Mouse (Mus musculus) stomach, embryonic 15.5 days (tissue): ENCODE data around the gene Wbp11. TPM values are rescaled to one million over a fixed set of nuclear protein-coding genes. Genes with fewer than 3 reads are reported as not detected.

Experiments used
- ATAC-seq: fragments of 200-750 bp; cut with Nextera tagmentation; 2 replicates; pipeline ENCODE4 v1.8.0; 2017; ENCODE audit warnings: low read depth, moderate number of reproducible peaks, moderate TSS enrichment; ENCODE audit not compliant: insufficient read depth, low FRiP score
- H3K27ac ChIP-seq: fragments of 300-500 bp; sonication (generic); 2 replicates; pipeline ENCODE4 v1.5.1; 2015; ENCODE audit warnings: mild to moderate bottlenecking, inconsistent platforms
- H3K27me3 ChIP-seq: fragments of 300-500 bp; sonication (generic); replicated peaks from 2 replicates; pipeline ENCODE4 v1.6.1; 2015; ENCODE audit warnings: inconsistent platforms
- H3K36me3 ChIP-seq: fragments of 300-500 bp; sonication (generic); 2 replicates; pipeline ENCODE4 v1.6.1; 2015; ENCODE audit warnings: inconsistent platforms
- H3K4me1 ChIP-seq: fragments of 300-500 bp; sonication (generic); 2 replicates; pipeline ENCODE4 v1.6.1; 2015; ENCODE audit warnings: inconsistent platforms
- H3K4me2 ChIP-seq: fragments of 300-500 bp; sonication (generic); 2 replicates; pipeline ENCODE4 v1.6.1; 2015; ENCODE audit warnings: mild to moderate bottlenecking, inconsistent platforms
- H3K4me3 ChIP-seq: fragments of 300-500 bp; sonication (generic); replicated peaks from 2 replicates; pipeline ENCODE4 v1.5.1; 2015; ENCODE audit warnings: inconsistent platforms
- H3K9ac ChIP-seq: fragments of 300-500 bp; sonication (generic); 2 replicates; pipeline ENCODE4 v1.6.1; 2015; ENCODE audit warnings: inconsistent platforms
- H3K9me3 ChIP-seq: fragments of 300-500 bp; sonication (generic); 2 replicates; pipeline ENCODE4 v1.6.1; 2016; ENCODE audit warnings: inconsistent platforms
- WGBS: fragments of 180-500 bp; shearing (Covaris S2); methylation state at CpG from one replicate; pipeline ENCODE4 v1.1.7; 2015; 5-methylcytosine and 5-hydroxymethylcytosine counted together
- polyA plus RNA-seq: library from polyadenylated mRNA; unstranded; fragments of >200 nt; fragmentation: Nextera tagmentation; extraction: Ambion mirVana; gene quantifications from 2 replicates; pipeline ENCODE4 v1.2.1, GENCODE M21; 2015

The Wbp11 gene
- polyA plus RNA-seq, 1 experiment from 2014 or later = 83.7 TPM

DNA sequence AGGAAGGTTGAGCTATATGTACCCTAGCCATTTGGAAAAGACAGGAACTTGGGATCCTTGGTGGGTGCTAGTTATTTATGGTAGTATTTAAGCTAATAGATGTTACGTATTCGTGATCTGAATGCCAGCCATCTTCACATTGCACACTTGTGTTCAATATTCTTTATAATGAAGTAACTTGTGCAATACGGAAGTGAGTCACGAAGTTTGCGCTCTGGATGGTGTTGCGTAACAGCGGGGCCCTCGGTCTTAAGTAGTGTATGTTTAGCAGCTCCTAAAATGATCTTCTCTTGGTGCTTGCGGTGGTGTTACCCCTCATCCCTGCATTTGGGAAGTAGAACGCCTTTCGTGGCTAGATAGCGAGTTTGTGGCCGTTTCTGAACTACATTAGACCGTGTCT is 19.0 kb downstream of the Wbp11 start:
- WGBS = 17% methylated on average over 14 of the region's 14 CpGs
- peak overlapping the region; percentile 84 for H3K27ac ChIP-seq
- ATAC-seq = no peak

DNA sequence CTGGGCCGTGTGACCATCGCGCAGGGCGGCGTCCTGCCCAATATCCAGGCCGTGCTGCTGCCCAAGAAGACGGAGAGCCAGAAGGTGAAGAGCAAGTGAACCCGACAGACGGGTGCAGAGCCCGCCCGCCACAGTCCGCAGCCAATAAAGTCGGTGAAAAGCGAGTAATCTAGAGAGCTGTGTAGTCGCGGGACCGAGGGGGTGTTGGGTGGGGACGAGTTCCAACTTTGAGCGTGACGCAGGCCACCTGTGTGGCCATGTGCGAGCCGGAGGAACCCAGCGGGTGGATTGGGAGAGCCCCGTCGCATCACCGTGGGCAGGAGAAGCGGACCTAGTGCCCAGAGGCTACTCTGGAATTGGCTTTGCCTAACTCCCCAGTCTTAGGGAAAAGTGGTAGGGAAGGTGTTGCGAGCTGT is 19.4 kb downstream of the Wbp11 start:
- peak overlapping the region; percentile 81 for H3K4me2 ChIP-seq
- no peaks in the 10 kb centered on the region for H3K9me3 ChIP-seq
- peaks cover 15% of the 10 kb centered on the region; the same call in 1 of the 2 replicates for H3K4me1 ChIP-seq
- H3K4me3 ChIP-seq = peak overlapping the region; percentile 76
- peak overlapping the region; percentile 84 for H3K27ac ChIP-seq
- H3K36me3 ChIP-seq = peaks cover 19% of the 10 kb centered on the region; the same call in 1 of the 2 replicates
- no peaks in the 10 kb centered on the region for H3K27me3 ChIP-seq
- no peak for ATAC-seq
- WGBS = 1% methylated on average over 28 of the region's 28 CpGs
- H3K9ac ChIP-seq = peak overlapping the region; percentile 61

More for the DNA sequence above, 19.0 kb downstream of the Wbp11 start:
- H3K9me3 ChIP-seq = no peaks in the 10 kb centered on the region
- H3K4me3 ChIP-seq = peak overlapping the region; percentile 76
- peaks cover 15% of the 10 kb centered on the region; the same call in 1 of the 2 replicates for H3K4me1 ChIP-seq
- H3K9ac ChIP-seq = peak overlapping the region; percentile 61
- peak overlapping the region; percentile 81 for H3K4me2 ChIP-seq
- H3K36me3 ChIP-seq = peaks cover 23% of the 10 kb centered on the region
- H3K27me3 ChIP-seq = no peaks in the 10 kb centered on the region

DNA sequence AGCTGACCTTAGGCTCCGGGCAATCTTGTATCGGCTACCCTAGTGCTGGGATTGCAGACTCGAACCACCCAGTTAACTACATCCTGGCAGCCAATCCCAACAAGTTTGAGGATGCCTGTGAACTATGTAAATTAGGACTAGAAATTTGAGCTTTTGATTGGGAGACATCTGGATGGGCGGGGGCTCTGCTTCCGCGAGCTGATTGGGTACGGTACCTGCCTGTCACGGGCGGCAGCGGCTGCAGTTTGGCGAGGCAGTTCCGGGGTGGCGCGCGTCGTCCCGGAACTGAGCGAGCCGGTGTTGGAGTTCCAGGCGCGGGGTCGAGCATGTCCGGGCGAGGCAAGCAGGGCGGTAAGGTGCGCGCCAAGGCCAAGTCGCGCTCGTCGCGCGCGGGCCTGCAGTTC is 20.0 kb downstream of the Wbp11 start, which contains the start of gene H2afj:
Gene H2afj (plus strand): TSS at position 231 of the 404 bp plus-strand sequence.
- Histone ChIP-seq H3K36me3 (peaks cover 15% of the 10 kb centered on the region; the same call in 1 of the 2 replicates), H3K27ac (peak within 1 kb of the TSS; percentile 94)
- peak; percentile 86 for ATAC-seq

DNA sequence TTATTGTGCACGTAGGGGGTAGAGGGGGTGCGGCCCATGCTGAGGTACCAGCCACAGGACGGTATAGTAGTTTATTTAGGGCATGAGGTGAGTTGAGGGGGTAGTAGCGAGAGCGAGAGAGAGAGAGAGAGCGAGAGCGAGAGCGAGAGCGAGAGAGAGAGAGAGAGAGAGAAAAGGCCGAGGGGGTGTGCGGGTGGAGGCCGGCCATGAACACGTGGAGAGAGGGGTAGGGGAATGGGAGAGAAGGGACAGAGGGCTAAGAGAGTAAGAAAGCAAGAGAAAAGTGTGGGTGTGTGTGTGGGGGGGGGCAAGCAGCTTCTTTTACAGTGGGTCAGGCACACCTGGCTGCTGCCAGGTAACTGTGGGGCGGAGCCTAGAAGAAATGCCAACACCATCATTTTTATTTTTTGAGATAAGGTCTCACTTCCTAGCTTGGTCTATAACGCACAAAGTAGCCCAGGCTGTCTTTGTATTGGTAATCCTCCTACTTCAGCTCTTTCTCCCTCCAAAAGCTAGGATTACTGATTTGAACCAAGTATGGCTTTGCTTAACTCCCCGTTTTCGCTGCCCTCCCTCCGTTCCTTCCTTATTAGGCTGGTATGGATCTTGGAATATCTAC is 20.5 kb downstream of the Wbp11 start:
- no peak for ATAC-seq
- Histone ChIP-seq H3K9ac (no peak overlapping the region; the same call in 1 of the 2 replicates), H3K27me3 (no peaks in the 10 kb centered on the region), H3K4me3 (peak overlapping the region; percentile 76), H3K4me1 (peaks cover 20% of the 10 kb centered on the region; the same call in 1 of the 2 replicates), H3K9me3 (no peaks in the 10 kb centered on the region), H3K4me2 (peak overlapping the region; percentile 81), H3K27ac (peak overlapping the region; percentile 94), H3K36me3 (peaks cover 14% of the 10 kb centered on the region; the same call in 1 of the 2 replicates)
- WGBS = 27% methylated on average over 18 of the region's 18 CpGs

More for the DNA sequence above, 20.0 kb downstream of the Wbp11 start, which contains the start of gene H2afj:
- WGBS = under 1% methylated on average over 34 of the region's 34 CpGs
- peak within 1 kb of the TSS; percentile 61 for H3K9ac ChIP-seq
- H3K9me3 ChIP-seq = no peaks in the 10 kb centered on the region
- H3K27me3 ChIP-seq = no peaks in the 10 kb centered on the region
- H3K4me3 ChIP-seq = peak within 1 kb of the TSS; percentile 76
- H3K4me1 ChIP-seq = peaks cover 20% of the 10 kb centered on the region; the same call in 1 of the 2 replicates
- H3K4me2 ChIP-seq = peak within 1 kb of the TSS; percentile 81

DNA sequence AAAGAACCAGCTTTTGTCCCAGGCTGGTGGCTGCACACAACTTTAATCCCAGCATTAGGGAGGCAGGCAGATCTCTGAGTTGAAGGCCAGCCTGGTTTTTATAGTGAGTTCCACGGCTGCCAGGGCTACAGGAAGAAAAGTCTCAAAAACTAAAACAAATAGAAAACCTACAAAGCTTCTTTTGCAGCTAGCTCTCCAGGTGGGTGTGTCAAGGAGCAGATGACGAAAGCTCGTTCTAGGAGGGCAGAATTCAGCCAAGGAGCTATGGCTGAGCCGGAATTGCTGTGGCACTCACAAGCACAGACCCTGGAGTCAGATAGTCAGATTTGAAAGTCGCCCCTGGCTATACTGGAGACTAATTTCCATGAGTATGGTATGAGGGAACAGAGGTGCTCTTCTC is 21.2 kb downstream of the Wbp11 start:
- H3K27ac ChIP-seq = peak overlapping the region; percentile 94
- H3K9me3 ChIP-seq = no peaks in the 10 kb centered on the region
- peaks cover 20% of the 10 kb centered on the region; the same call in 1 of the 2 replicates for H3K4me1 ChIP-seq
- no peak overlapping the region for H3K9ac ChIP-seq
- peaks cover 8% of the 10 kb centered on the region; the same call in 1 of the 2 replicates for H3K36me3 ChIP-seq
- no peaks in the 10 kb centered on the region for H3K27me3 ChIP-seq
- H3K4me3 ChIP-seq = peak overlapping the region; percentile 76
- 60% methylated on average over 5 of the region's 5 CpGs for WGBS
- ATAC-seq = no peak
- H3K4me2 ChIP-seq = peak overlapping the region; percentile 81

DNA sequence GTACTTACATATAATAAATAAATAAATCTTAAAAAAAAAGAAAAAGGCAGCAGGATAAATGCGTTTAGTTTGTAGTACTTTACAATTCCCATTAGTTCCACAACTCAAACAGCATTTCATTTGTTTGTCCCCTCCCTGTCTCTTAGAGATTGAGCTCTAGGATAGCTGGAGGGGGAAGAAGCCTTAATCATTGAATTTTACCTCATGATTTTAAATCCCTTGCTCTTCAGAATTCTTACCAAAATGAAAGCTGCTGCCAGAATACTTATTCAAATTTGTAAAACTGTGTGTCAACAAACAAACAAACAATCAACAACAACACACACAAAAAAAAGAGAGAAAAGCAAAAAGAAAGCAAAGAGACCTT is 22.6 kb downstream of the Wbp11 start:
- ATAC-seq = no peak
- Histone ChIP-seq H3K27me3 (no peaks in the 10 kb centered on the region), H3K9me3 (no peaks in the 10 kb centered on the region), H3K4me3 (no peak overlapping the region), H3K4me1 (peaks cover 20% of the 10 kb centered on the region; the same call in 1 of the 2 replicates), H3K4me2 (no peak overlapping the region; the same call in 1 of the 2 replicates), H3K36me3 (0 out of 2 replicates have a peak, but pooled peaks cover 3% of the 10 kb centered on the region), H3K9ac (no peak overlapping the region), H3K27ac (peak overlapping the region; percentile 100; the same call in 1 of the 2 replicates)
- WGBS = 72% methylated on average over 1 of the region's 1 CpGs

DNA sequence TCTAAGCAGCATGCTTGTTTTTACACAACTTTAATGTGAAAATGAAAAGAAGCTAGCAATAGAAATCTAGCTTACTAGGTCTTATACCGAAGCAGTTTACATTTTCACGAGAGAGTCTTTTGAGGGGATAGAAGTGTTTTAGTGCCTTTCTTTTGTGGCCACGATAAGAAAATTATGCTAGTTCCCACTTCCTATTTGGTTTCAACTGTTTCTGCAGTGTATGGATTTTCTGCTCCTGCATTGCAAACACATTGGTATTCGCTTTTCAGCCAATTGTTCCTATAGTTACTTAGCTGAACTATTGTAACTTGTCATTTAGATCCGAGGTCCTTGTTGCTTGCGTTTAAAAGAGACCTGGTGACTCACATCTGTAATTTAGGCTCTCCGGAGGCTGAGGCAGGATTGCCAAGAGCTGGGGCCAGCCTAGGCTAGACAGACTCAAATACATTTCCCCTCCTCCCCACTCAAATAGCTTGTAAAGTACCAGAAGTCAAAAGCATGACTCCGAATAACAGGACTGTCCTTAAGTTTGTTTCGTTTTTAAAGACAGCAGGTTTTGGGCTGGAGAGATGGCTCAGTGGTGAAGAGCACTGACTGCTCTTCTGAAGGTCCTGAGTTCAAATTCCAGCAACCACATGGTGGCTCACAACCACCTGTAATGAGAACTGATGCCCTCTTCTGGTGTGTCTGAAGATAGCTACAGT is 23.2 kb downstream of the Wbp11 start:
- H3K4me3 ChIP-seq = peak overlapping the region; percentile 56
- peak overlapping the region; percentile 100 for H3K27ac ChIP-seq
- no peak for ATAC-seq
- WGBS = 22% methylated on average over 9 of the region's 9 CpGs
- H3K4me2 ChIP-seq = peak overlapping the region; percentile 81
- H3K4me1 ChIP-seq = peaks cover 20% of the 10 kb centered on the region; the same call in 1 of the 2 replicates
- no peaks in the 10 kb centered on the region for H3K9me3 ChIP-seq
- no peaks in the 10 kb centered on the region for H3K36me3 ChIP-seq
- H3K9ac ChIP-seq = peak overlapping the region; percentile 8; the same call in 1 of the 2 replicates
- H3K27me3 ChIP-seq = no peaks in the 10 kb centered on the region

DNA sequence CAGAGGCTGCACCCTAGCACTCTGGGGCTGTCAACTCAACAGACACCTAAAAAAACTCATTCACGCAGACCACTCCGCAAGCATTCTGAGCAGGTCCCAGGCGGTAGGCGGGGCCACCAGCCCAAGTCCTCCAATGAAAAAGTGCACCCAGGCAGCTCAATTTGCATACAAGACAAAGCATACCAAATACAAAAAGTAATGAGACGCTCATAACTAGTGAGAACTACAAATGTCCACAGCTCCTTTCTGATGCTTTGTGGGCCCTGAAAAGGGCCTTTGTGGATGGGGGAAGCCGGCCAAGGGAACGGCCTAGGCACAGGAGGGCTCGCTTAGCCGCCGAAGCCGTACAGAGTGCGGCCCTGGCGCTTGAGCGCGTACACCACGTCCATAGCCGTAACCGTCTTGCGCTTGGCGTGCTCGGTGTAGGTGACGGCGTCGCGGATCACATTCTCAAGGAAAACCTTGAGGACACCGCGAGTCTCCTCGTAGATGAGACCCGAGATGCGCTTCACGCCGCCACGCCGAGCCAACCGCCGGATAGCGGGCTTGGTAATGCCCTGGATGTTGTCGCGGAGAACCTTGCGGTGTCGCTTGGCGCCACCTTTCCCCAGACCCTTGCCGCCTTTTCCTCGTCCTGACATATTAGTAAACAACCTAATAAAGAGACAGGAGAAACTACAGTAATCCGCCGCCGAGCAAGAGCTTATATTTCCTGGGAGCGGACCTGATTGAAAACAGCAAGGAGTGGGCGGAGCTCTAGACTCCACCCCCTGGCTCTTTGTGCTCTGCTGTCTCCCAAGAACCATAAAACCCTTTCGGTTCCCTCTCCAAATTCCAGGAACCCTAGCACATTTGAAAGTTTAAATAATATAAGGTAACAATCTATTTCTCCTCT is 24.0 kb downstream of the Wbp11 start, which contains the start of gene Hist4h4:
Gene Hist4h4 (minus strand): TSS at position 677 of the 895 bp plus-strand sequence.
- WGBS = under 1% methylated on average over 50 of the region's 50 CpGs
- no peaks in the 10 kb centered on the region for H3K9me3 ChIP-seq

DNA sequence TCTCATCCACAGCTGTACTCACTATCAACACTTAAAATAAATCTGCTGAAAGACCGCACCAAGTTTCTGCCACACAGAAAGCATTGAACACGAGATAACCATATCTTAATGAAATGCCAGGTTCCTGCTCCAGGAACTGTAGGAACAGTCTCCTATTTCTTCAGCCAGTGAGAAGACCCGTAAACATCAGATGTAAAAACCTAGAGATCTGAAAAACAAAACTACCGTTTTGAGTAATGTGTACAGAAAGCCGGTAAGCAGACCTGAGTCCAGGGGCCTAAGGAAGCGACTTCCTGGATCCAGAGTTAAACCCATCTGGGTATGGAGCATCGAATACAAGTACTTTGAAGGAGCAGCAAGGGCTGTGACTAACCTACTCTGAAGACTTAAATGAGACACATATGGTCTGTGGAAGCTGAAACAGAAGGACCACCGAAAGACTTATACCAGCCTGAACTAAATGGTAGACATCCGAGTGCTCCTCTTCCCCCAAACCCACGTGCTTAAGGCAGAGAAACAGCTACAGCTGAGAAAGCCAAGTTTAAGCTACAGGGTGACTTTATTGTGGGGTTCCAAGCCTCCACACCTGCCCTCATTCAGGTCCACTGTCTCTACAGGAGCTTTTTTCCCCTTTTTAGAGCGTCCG is 24.8 kb downstream of the Wbp11 start:
- Histone ChIP-seq H3K9me3 (no peaks in the 10 kb centered on the region), H3K27me3 (no peaks in the 10 kb centered on the region), H3K4me1 (peaks cover 13% of the 10 kb centered on the region; the same call in 1 of the 2 replicates), H3K4me2 (peak overlapping the region; percentile 81), H3K27ac (peak overlapping the region; percentile 100), H3K36me3 (no peaks in the 10 kb centered on the region), H3K4me3 (peak overlapping the region; percentile 56), H3K9ac (peak overlapping the region; percentile 82; the same call in 1 of the 2 replicates)
- 13% methylated on average over 12 of the region's 12 CpGs for WGBS
- ATAC-seq = no peak

More for the DNA sequence above, 24.0 kb downstream of the Wbp11 start, which contains the start of gene Hist4h4:
- Histone ChIP-seq H3K36me3 (no peaks in the 10 kb centered on the region), H3K9ac (peak within 1 kb of the TSS; percentile 82), H3K4me1 (peaks cover 13% of the 10 kb centered on the region; the same call in 1 of the 2 replicates), H3K4me3 (peak within 1 kb of the TSS; percentile 56), H3K4me2 (peak within 1 kb of the TSS; percentile 81), H3K27me3 (no peaks in the 10 kb centered on the region), H3K27ac (peak within 1 kb of the TSS; percentile 100)
- peak; percentile 66 for ATAC-seq

DNA sequence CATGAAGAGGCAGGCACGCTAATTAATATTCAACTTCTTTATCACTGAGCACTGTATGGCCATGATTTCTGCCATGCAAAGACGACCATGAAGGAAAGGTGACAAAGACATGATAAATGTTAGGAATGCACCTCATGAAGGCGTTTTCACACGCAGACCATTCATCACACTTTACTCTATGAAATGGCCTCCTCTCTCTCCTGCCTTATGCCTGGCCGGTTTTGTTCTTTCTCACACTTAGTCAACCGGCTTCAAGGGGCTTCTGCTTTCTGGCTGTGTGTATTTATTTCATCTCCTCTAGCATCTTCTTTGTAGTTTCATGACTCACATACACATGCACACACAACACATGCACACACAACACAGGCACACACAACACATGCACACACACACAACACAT is 26.8 kb downstream of the Wbp11 start:
- 60% methylated on average over 6 of the region's 6 CpGs for WGBS
- H3K27me3 ChIP-seq = no peaks in the 10 kb centered on the region

More for the DNA sequence above, 26.8 kb downstream of the Wbp11 start:
- no peak overlapping the region for H3K4me3 ChIP-seq
- H3K9me3 ChIP-seq = no peaks in the 10 kb centered on the region
- H3K4me2 ChIP-seq = no peak overlapping the region
- H3K27ac ChIP-seq = no peak overlapping the region
- H3K9ac ChIP-seq = no peak overlapping the region
- ATAC-seq = no peak
- no peaks in the 10 kb centered on the region for H3K36me3 ChIP-seq
- peaks cover 9% of the 10 kb centered on the region; the same call in 1 of the 2 replicates for H3K4me1 ChIP-seq
